Mouse (Mus musculus) left cerebral cortex, postnatal 4 days (tissue): ENCODE measurements around the gene Rtl1. TPM values are rescaled to one million over a fixed set of nuclear protein-coding genes. Genes with fewer than 3 reads are reported as not detected.

Experiments used
- microRNA-seq: library from miRNA; unstranded; fragments of <30 nt; microRNA quantifications from one replicate; pipeline ENCODE4 v1.2.0, GENCODE M21; 2022
- total RNA-seq, 2 experiments: library from RNA; stranded (reverse); gene quantifications; 2 replicates each; pipeline ENCODE4 v1.2.3; 2021

Rtl1 gene
- total RNA-seq, 2 experiments from 2014 or later = 0.34 TPM; not detected in 1

Small RNAs within 50 kb of the gene (microRNA-seq; reads per million reads assigned to microRNA genes)
- gene Gm23912 (not detected), gene Mir1188 (124 reads per million, percentile 52 among the genes with 10 or more reads in this experiment), gene Mir127 (21,839 reads per million, percentile 98 among the genes with 10 or more reads in this experiment), gene Mir136 (not detected), gene Mir1906-1 (not detected), gene Mir3070a (9.9 reads per million, percentile 26 among the genes with 10 or more reads in this experiment), gene Mir3070b (12.3 reads per million, percentile 28 among the genes with 10 or more reads in this experiment), gene Mir3071 (not detected), gene Mir337 (not detected), gene Mir341 (1,918 reads per million, percentile 81 among the genes with 10 or more reads in this experiment), gene Mir3544 (not detected), gene Mir370 (3,237 reads per million, percentile 86 among the genes with 10 or more reads in this experiment), gene Mir431 (2,896 reads per million, percentile 85 among the genes with 10 or more reads in this experiment), gene Mir432 (not detected), gene Mir433 (9,981 reads per million, percentile 95 among the genes with 10 or more reads in this experiment), gene Mir434 (1,816 reads per million, percentile 81 among the genes with 10 or more reads in this experiment), gene Mir493 (74.4 reads per million, percentile 47 among the genes with 10 or more reads in this experiment), gene Mir540 (1,534 reads per million, percentile 79 among the genes with 10 or more reads in this experiment), gene Mir665 (828 reads per million, percentile 74 among the genes with 10 or more reads in this experiment), gene Mir673 (485 reads per million, percentile 68 among the genes with 10 or more reads in this experiment), gene Mir770 (16,487 reads per million, percentile 97 among the genes with 10 or more reads in this experiment)

Other genes starting within 250 kb of the Rtl1 start
- 1 to 10 TPM; 2.6 to 4.6 TPM for gene Dlk1, start 147.5 kb downstream of the Rtl1 start, total RNA-seq